Mouse (Mus musculus) stomach, postnatal 0 days (tissue): ENCODE measurements around the gene Mmrn1.

Experiments
- CTCF ChIP-seq: IDR thresholded peaks from 2 replicates; pipeline ENCODE4 v1.5.1; 2016; ENCODE audit warnings: antibody characterized with exemption, low read depth, mild to moderate bottlenecking, moderate library complexity
- EP300 ChIP-seq: optimal IDR thresholded peaks from 2 replicates; pipeline ENCODE3; 2016; ENCODE audit warnings: antibody characterized with exemption

DNA sequence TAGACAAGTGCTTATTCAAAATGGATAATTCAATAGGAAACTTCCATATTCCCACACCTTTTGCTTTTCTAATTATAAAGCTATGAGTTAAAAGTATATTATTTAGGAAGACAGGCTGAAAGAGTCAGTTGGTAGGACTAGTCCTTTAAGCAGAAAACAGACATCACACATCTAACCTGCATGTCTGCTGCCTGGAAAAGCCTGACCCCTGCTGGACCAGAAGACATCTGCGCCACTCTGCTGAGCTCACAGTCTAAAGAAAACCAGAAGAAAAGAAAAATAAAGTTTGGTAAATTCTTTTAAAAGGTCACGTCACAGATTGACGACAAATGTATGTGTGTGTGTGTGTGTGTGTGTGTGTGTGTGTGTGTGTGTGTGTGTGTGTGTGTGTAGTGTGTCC, 25.6 kb downstream of the Mmrn1 start:
- TF ChIP-seq CTCF = peak; percentile 77
- TF ChIP-seq EP300 = no peak
